Mouse (Mus musculus): ENCODE results near the gene Ccdc141. TPM values are rescaled to one million over a fixed set of nuclear protein-coding genes. Genes with fewer than 3 reads are reported as not detected.

Gene Ccdc141
- polyA plus RNA-seq, 1 experiment from 2014 or later, result 10.7 TPM

- Histone ChIP-seq H3K27me3 (ENCODE audit: control insufficient read depth, insufficient read depth, low read length) (no peaks in the 10 kb centered on the region), H3K9ac (no peak overlapping the region), H3K27ac (no peak overlapping the region), H3K36me3 (replicated peaks; ENCODE audit: control insufficient read depth, insufficient read depth) (no peaks in the 10 kb centered on the region), H3K4me2 (replicated peaks) (no peak overlapping the region), H3K4me3 (replicated peaks; ENCODE audit: low read length) (no peak overlapping the region), H3K9me3 (ENCODE audit: control insufficient read depth, low read length) (no peaks in the 10 kb centered on the region), H3K4me1 (replicated peaks; ENCODE audit: control insufficient read depth, insufficient read depth, low read length) (no peaks in the 10 kb centered on the region)
- ATAC-seq (ENCODE audit: low FRiP score) (no peak), DNase-seq (ENCODE audit: low spot score) (no peak)
- WGBS, result 58% methylated on average over 6 of the region's 6 CpGs
These were observed 96.1 kb downstream of the Ccdc141 start for GRCm38 (mm10) chr2:77074373-77074772.

DNA sequence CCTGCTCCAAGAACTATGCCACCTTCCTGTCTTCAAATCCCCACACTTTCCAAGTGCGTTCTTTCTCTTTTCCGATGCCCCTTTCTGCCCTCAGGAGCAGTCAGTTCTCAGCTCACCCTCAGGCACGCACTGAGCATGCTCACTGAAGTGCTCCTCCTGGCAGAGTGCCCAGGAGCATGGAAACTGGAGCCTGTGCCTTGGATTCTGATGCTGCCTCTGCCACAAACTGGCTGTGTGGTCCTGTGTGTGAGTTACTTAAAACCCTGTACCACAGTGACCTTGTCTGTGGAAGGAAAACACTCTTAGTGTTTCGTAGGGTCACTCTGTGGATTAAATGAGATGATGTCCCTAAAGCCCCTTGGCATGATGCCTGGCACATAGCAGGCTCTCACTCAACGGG lies 96.5 kb downstream of the Ccdc141 start:
- no peak for DNase-seq (ENCODE audit: low spot score)
- peak; percentile 34; the same call in 1 of the 2 replicates for ATAC-seq (ENCODE audit: low FRiP score)

DNA sequence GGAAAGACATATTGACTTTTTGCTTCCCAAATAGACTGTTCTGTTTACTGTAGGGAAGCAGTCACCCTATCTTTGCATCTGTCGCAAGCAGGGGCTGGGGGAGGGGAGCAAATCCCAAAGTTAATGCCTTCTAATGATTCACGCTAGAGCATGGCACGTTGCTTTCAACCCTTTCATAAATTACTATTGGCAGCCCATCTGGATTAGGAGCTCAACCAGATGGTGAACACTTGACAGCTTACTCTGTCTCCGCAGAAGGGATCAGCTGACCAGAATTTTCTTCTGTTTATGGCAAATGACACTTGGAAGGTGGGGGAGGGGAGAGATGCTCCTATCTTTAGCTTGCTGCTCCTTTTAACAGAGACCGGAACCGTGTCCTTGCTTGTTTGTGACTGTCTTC lies 105.1 kb downstream of the Ccdc141 start:
- ATAC-seq (ENCODE audit: low FRiP score), result peak; percentile 77
- H3K4me3 ChIP-seq (replicated peaks; ENCODE audit: low read length), result no peak overlapping the region
- no peaks in the 10 kb centered on the region for H3K27me3 ChIP-seq (ENCODE audit: control insufficient read depth, insufficient read depth, low read length)
- no peaks in the 10 kb centered on the region for H3K9me3 ChIP-seq (ENCODE audit: control insufficient read depth, low read length)
- H3K4me1 ChIP-seq (replicated peaks; ENCODE audit: control insufficient read depth, insufficient read depth, low read length), result no peaks in the 10 kb centered on the region
- H3K36me3 ChIP-seq (replicated peaks; ENCODE audit: control insufficient read depth, insufficient read depth), result no peaks in the 10 kb centered on the region
- no peak overlapping the region for H3K9ac ChIP-seq
- no peak overlapping the region for H3K4me2 ChIP-seq (replicated peaks)
- peak overlapping the region; percentile 47; the same call in 1 of the 2 replicates for H3K27ac ChIP-seq
- 23% methylated on average over 6 of the region's 6 CpGs for WGBS
- peak; percentile 59 for DNase-seq (ENCODE audit: low spot score)

More for the DNA sequence above, 96.5 kb downstream of the Ccdc141 start:
- Histone ChIP-seq H3K27me3 (ENCODE audit: control insufficient read depth, insufficient read depth, low read length) (no peaks in the 10 kb centered on the region), H3K4me1 (replicated peaks; ENCODE audit: control insufficient read depth, insufficient read depth, low read length) (no peaks in the 10 kb centered on the region), H3K9me3 (ENCODE audit: control insufficient read depth, low read length) (no peaks in the 10 kb centered on the region), H3K4me2 (replicated peaks) (no peak overlapping the region), H3K27ac (no peak overlapping the region), H3K36me3 (replicated peaks; ENCODE audit: control insufficient read depth, insufficient read depth) (no peaks in the 10 kb centered on the region), H3K9ac (no peak overlapping the region), H3K4me3 (replicated peaks; ENCODE audit: low read length) (no peak overlapping the region)
- 65% methylated on average over 5 of the region's 5 CpGs for WGBS

DNA sequence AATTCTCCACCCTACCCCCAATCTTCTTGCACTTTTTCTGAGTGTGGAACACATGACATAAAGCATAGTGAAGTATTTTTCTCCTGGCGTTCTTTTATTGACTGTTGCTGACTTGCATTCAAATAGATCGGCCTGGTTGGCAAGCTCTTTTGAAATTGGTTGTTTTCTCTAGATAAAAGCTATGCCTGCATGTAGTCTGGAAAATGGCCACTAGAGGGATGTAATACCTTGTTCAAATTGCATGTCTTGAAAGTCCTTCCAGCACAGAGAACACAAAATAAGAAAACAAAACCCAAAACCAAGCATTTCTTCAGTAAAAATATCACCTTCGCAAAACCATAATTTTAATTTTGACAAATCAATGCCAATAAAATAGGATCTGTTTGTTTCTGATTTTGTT lies 108.6 kb downstream of the Ccdc141 start:
- no peak overlapping the region for H3K4me2 ChIP-seq (replicated peaks)
- H3K9me3 ChIP-seq (ENCODE audit: control insufficient read depth, low read length), result no peaks in the 10 kb centered on the region
- no peak for ATAC-seq (ENCODE audit: low FRiP score)
- 29% methylated on average over 3 of the region's 3 CpGs for WGBS
- H3K4me3 ChIP-seq (replicated peaks; ENCODE audit: low read length), result no peak overlapping the region
- no peak overlapping the region for H3K9ac ChIP-seq
- no peaks in the 10 kb centered on the region for H3K27me3 ChIP-seq (ENCODE audit: control insufficient read depth, insufficient read depth, low read length)
- no peak overlapping the region for H3K27ac ChIP-seq
- H3K4me1 ChIP-seq (replicated peaks; ENCODE audit: control insufficient read depth, insufficient read depth, low read length), result peaks cover 7% of the 10 kb centered on the region
- H3K36me3 ChIP-seq (replicated peaks; ENCODE audit: control insufficient read depth, insufficient read depth), result no peaks in the 10 kb centered on the region
- peak; percentile 92 for DNase-seq (ENCODE audit: low spot score)

DNA sequence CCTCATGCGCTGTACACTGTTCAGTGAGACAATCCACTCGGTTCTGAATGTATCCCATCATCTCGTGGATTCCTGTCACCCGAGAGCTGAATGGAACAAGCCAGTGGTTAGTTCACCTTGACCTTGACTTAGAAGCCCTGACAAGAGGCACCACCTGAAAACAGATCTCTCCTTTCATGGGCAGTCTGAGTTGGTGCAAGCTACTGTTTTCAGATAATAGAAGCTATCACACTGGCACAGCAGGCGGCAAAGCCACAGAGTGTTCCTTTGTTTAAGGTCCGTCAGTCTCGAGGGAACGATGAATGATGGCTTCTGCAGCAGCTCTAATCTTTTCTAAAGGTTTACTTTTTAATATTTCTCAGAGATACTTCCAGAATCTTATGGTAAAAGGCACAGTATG lies 110.8 kb downstream of the Ccdc141 start:
- Histone ChIP-seq H3K4me2 (replicated peaks) (no peak overlapping the region), H3K4me3 (replicated peaks; ENCODE audit: low read length) (no peak overlapping the region), H3K9ac (no peak overlapping the region), H3K9me3 (ENCODE audit: control insufficient read depth, low read length) (no peaks in the 10 kb centered on the region), H3K36me3 (replicated peaks; ENCODE audit: control insufficient read depth, insufficient read depth) (no peaks in the 10 kb centered on the region), H3K27me3 (ENCODE audit: control insufficient read depth, insufficient read depth, low read length) (no peaks in the 10 kb centered on the region), H3K4me1 (replicated peaks; ENCODE audit: control insufficient read depth, insufficient read depth, low read length) (peaks cover 19% of the 10 kb centered on the region), H3K27ac (no peak overlapping the region; the same call in 1 of the 2 replicates)
- 13% methylated on average over 8 of the region's 8 CpGs for WGBS
- DNase-seq (ENCODE audit: low spot score), result peak; percentile 49
- ATAC-seq (ENCODE audit: low FRiP score), result no peak

- peak; percentile 50 for DNase-seq (ENCODE audit: low spot score)
These were observed 114.1 kb downstream of the Ccdc141 start for GRCm38 (mm10) chr2:77056367-77056766.

GRCm38 (mm10) chr2:77042912-77043311 lies 127.5 kb downstream of the Ccdc141 start:
- Histone ChIP-seq H3K4me3 (replicated peaks; ENCODE audit: low read length) (no peak overlapping the region), H3K4me1 (replicated peaks; ENCODE audit: control insufficient read depth, insufficient read depth, low read length) (no peaks in the 10 kb centered on the region), H3K36me3 (replicated peaks; ENCODE audit: control insufficient read depth, insufficient read depth) (no peaks in the 10 kb centered on the region), H3K4me2 (replicated peaks) (no peak overlapping the region), H3K9me3 (ENCODE audit: control insufficient read depth, low read length) (no peaks in the 10 kb centered on the region), H3K27ac (no peak overlapping the region), H3K27me3 (ENCODE audit: control insufficient read depth, insufficient read depth, low read length) (no peaks in the 10 kb centered on the region), H3K9ac (no peak overlapping the region)
- ATAC-seq (ENCODE audit: low FRiP score), result no peak
- 87% methylated on average over 3 of the region's 3 CpGs for WGBS
- DNase-seq (ENCODE audit: low spot score), result no peak

More at GRCm38 (mm10) chr2:77056367-77056766, 114.1 kb downstream of the Ccdc141 start:
- Histone ChIP-seq H3K4me3 (replicated peaks; ENCODE audit: low read length) (no peak overlapping the region), H3K27me3 (ENCODE audit: control insufficient read depth, insufficient read depth, low read length) (no peaks in the 10 kb centered on the region), H3K36me3 (replicated peaks; ENCODE audit: control insufficient read depth, insufficient read depth) (no peaks in the 10 kb centered on the region), H3K9me3 (ENCODE audit: control insufficient read depth, low read length) (no peaks in the 10 kb centered on the region), H3K9ac (0 out of 2 replicates have a peak overlapping the region, but pooled peaks have one; percentile 16), H3K4me1 (replicated peaks; ENCODE audit: control insufficient read depth, insufficient read depth, low read length) (peaks cover 19% of the 10 kb centered on the region), H3K4me2 (replicated peaks) (peak overlapping the region; percentile 40), H3K27ac (peak overlapping the region; percentile 59)
- WGBS, result 17% methylated on average over 11 of the region's 11 CpGs
- peak; percentile 80 for ATAC-seq (ENCODE audit: low FRiP score)

- Histone ChIP-seq H3K4me2 (replicated peaks) (no peak overlapping the region), H3K9ac (no peak overlapping the region), H3K4me1 (replicated peaks; ENCODE audit: control insufficient read depth, insufficient read depth, low read length) (no peaks in the 10 kb centered on the region), H3K27ac (no peak overlapping the region), H3K36me3 (replicated peaks; ENCODE audit: control insufficient read depth, insufficient read depth) (no peaks in the 10 kb centered on the region), H3K9me3 (ENCODE audit: control insufficient read depth, low read length) (no peaks in the 10 kb centered on the region), H3K4me3 (replicated peaks; ENCODE audit: low read length) (no peak overlapping the region), H3K27me3 (ENCODE audit: control insufficient read depth, insufficient read depth, low read length) (no peaks in the 10 kb centered on the region)
- no peak for ATAC-seq (ENCODE audit: low FRiP score)
- 74% methylated on average over 3 of the region's 3 CpGs for WGBS
- DNase-seq (ENCODE audit: low spot score), result no peak
These were observed 130.8 kb downstream of the Ccdc141 start for GRCm38 (mm10) chr2:77039683-77040082.

GRCm38 (mm10) chr2:77039281-77039680 lies 131.2 kb downstream of the Ccdc141 start:
- H3K27ac ChIP-seq, result no peak overlapping the region
- ATAC-seq (ENCODE audit: low FRiP score), result no peak
- 93% methylated on average over 4 of the region's 4 CpGs for WGBS
- H3K27me3 ChIP-seq (ENCODE audit: control insufficient read depth, insufficient read depth, low read length), result no peaks in the 10 kb centered on the region
- H3K9me3 ChIP-seq (ENCODE audit: control insufficient read depth, low read length), result no peaks in the 10 kb centered on the region
- H3K4me1 ChIP-seq (replicated peaks; ENCODE audit: control insufficient read depth, insufficient read depth, low read length), result no peaks in the 10 kb centered on the region
- DNase-seq (ENCODE audit: low spot score), result no peak
- H3K9ac ChIP-seq, result no peak overlapping the region
- H3K36me3 ChIP-seq (replicated peaks; ENCODE audit: control insufficient read depth, insufficient read depth), result no peaks in the 10 kb centered on the region
- H3K4me2 ChIP-seq (replicated peaks), result no peak overlapping the region
- no peak overlapping the region for H3K4me3 ChIP-seq (replicated peaks; ENCODE audit: low read length)

- Histone ChIP-seq H3K27me3 (ENCODE audit: control insufficient read depth, insufficient read depth, low read length) (no peaks in the 10 kb centered on the region), H3K9ac (no peak overlapping the region), H3K4me3 (replicated peaks; ENCODE audit: low read length) (no peak overlapping the region), H3K9me3 (ENCODE audit: control insufficient read depth, low read length) (no peaks in the 10 kb centered on the region), H3K27ac (no peak overlapping the region), H3K4me1 (replicated peaks; ENCODE audit: control insufficient read depth, insufficient read depth, low read length) (no peaks in the 10 kb centered on the region), H3K36me3 (replicated peaks; ENCODE audit: control insufficient read depth, insufficient read depth) (no peaks in the 10 kb centered on the region), H3K4me2 (replicated peaks) (no peak overlapping the region)
- no peak for ATAC-seq (ENCODE audit: low FRiP score)
- 93% methylated on average over 10 of the region's 10 CpGs for WGBS
- no peak for DNase-seq (ENCODE audit: low spot score)
These were observed 133.2 kb downstream of the Ccdc141 start for GRCm38 (mm10) chr2:77037211-77037610.
